ENCODE assay signal across 8 mouse cellular contexts in genomic region chr17:51534270-51534669, GRCm38 (mm10).
DNase-seq lines count a peak whose midpoint lies in the region; ATAC-seq and TF ChIP-seq lines count a peak whose summit lies in the region.

No protein-coding gene starts in this region.

- TF ChIP-seq CTCF in heart, postnatal 0 days (IDR thresholded peaks at IDR 0.05; ENCODE audit: low read depth), result no peak
- TF ChIP-seq CTCF in liver, postnatal 0 days (IDR thresholded peaks at IDR 0.05; ENCODE audit: low read depth), result no peak

- no peak for TF ChIP-seq EP300 in heart, postnatal 0 days (IDR thresholded peaks at IDR 0.05; ENCODE audit: low read depth)
- TF ChIP-seq EP300 in liver, postnatal 0 days (IDR thresholded peaks at IDR 0.05; ENCODE audit: low read depth), result no peak

- no peaks in the 10 kb centered on the region for H3K27me3 ChIP-seq in heart, postnatal 0 days (ENCODE audit: control insufficient read depth, insufficient read depth, low read length)
- H3K27me3 ChIP-seq in embryonic facial prominence, embryonic 10.5 days (replicated peaks; ENCODE audit: low read depth, poor library complexity, severe bottlenecking), result no peaks in the 10 kb centered on the region; the same call in 1 of the 2 replicates
- no peaks in the 10 kb centered on the region for H3K27me3 ChIP-seq in midbrain, embryonic 16.5 days (ENCODE audit: control insufficient read depth, insufficient read depth, low read depth, low read length)
- no peaks in the 10 kb centered on the region for H3K27me3 ChIP-seq in liver, postnatal 0 days (ENCODE audit: insufficient read depth, low read length)
- H3K27me3 ChIP-seq in liver, embryonic 12.5 days (replicated peaks), result no peaks in the 10 kb centered on the region

- no peak overlapping the region for H3K9ac ChIP-seq in heart, postnatal 0 days (replicated peaks; ENCODE audit: low read depth, low read length)
- H3K9ac ChIP-seq in midbrain, embryonic 16.5 days (ENCODE audit: low read depth, low read length), result peak overlapping the region; percentile 57
- H3K9ac ChIP-seq in liver, postnatal 0 days (replicated peaks), result no peak overlapping the region
- no peak overlapping the region for H3K9ac ChIP-seq in liver, embryonic 12.5 days

- 32% methylated on average over 14 of the region's 14 CpGs for WGBS in heart, postnatal 0 days
- WGBS in embryonic facial prominence, embryonic 10.5 days, result 16% methylated on average over 14 of the region's 14 CpGs
- 21% methylated on average over 14 of the region's 14 CpGs for WGBS in midbrain, embryonic 16.5 days
- WGBS in liver, postnatal 0 days (ENCODE audit: insufficient replicate concordance), result 45% methylated on average over 14 of the region's 14 CpGs
- 55% methylated on average over 14 of the region's 14 CpGs for WGBS in liver, embryonic 12.5 days (ENCODE audit: insufficient replicate concordance)

- H3K36me3 ChIP-seq in heart, postnatal 0 days (replicated peaks; ENCODE audit: control insufficient read depth, insufficient read depth, low read length), result no peaks in the 10 kb centered on the region
- no peaks in the 10 kb centered on the region for H3K36me3 ChIP-seq in embryonic facial prominence, embryonic 10.5 days (replicated peaks)
- no peaks in the 10 kb centered on the region for H3K36me3 ChIP-seq in midbrain, embryonic 16.5 days (ENCODE audit: control insufficient read depth, insufficient read depth, low read length)
- no peaks in the 10 kb centered on the region for H3K36me3 ChIP-seq in liver, postnatal 0 days (replicated peaks; ENCODE audit: insufficient read depth, low read length)
- no peaks in the 10 kb centered on the region for H3K36me3 ChIP-seq in liver, embryonic 12.5 days

- no peak for ATAC-seq in heart, postnatal 0 days (ENCODE audit: insufficient read depth, low read depth)
- peak; percentile 49; the same call in 1 of the 2 replicates for ATAC-seq in midbrain, embryonic 16.5 days
- no peak for ATAC-seq in liver, postnatal 0 days
- ATAC-seq in liver, embryonic 12.5 days, result no peak

- H3K9me3 ChIP-seq in heart, postnatal 0 days (replicated peaks; ENCODE audit: control insufficient read depth, low read length), result no peaks in the 10 kb centered on the region
- no peaks in the 10 kb centered on the region for H3K9me3 ChIP-seq in embryonic facial prominence, embryonic 10.5 days
- no peaks in the 10 kb centered on the region for H3K9me3 ChIP-seq in midbrain, embryonic 16.5 days (replicated peaks; ENCODE audit: control insufficient read depth, low read length, poor library complexity, severe bottlenecking)
- no peaks in the 10 kb centered on the region for H3K9me3 ChIP-seq in liver, postnatal 0 days (ENCODE audit: low read length)
- no peaks in the 10 kb centered on the region for H3K9me3 ChIP-seq in liver, embryonic 12.5 days (replicated peaks)

- no peak overlapping the region for H3K27ac ChIP-seq in heart, postnatal 0 days (ENCODE audit: low read depth)
- no peak overlapping the region for H3K27ac ChIP-seq in embryonic facial prominence, embryonic 10.5 days (replicated peaks)
- no peak overlapping the region for H3K27ac ChIP-seq in midbrain, embryonic 16.5 days (ENCODE audit: low read length)
- H3K27ac ChIP-seq in liver, postnatal 0 days (ENCODE audit: low read depth), result no peak overlapping the region
- H3K27ac ChIP-seq in liver, embryonic 12.5 days, result no peak overlapping the region

- intact Hi-C loops in gastrocnemius, postnatal 14 days (cut with DNase I; ENCODE audit: low total_unique reads), result no loop called here

- H3K4me3 ChIP-seq in heart, postnatal 0 days (ENCODE audit: low read depth, low read length), result no peak overlapping the region
- peak overlapping the region; percentile 39 for H3K4me3 ChIP-seq in embryonic facial prominence, embryonic 10.5 days
- H3K4me3 ChIP-seq in midbrain, embryonic 16.5 days (ENCODE audit: low read depth, low read length), result peak overlapping the region; percentile 34
- no peak overlapping the region for H3K4me3 ChIP-seq in liver, postnatal 0 days (ENCODE audit: low read depth, low read length)
- H3K4me3 ChIP-seq in liver, embryonic 12.5 days, result no peak overlapping the region

- peak overlapping the region; percentile 25; the same call in 1 of the 2 replicates for H3K4me2 ChIP-seq in heart, postnatal 0 days (ENCODE audit: low read depth, low read length)
- H3K4me2 ChIP-seq in midbrain, embryonic 16.5 days (ENCODE audit: low read length), result peak overlapping the region; percentile 59
- no peak overlapping the region for H3K4me2 ChIP-seq in liver, postnatal 0 days (ENCODE audit: low read depth, low read length)
- H3K4me2 ChIP-seq in liver, embryonic 12.5 days, result no peak overlapping the region

- no peak for DNase-seq in heart, postnatal 0 days (ENCODE audit: low spot score)
- no peak for DNase-seq in heart, postnatal 4 days
- peak; percentile 59 for DNase-seq in embryonic facial prominence, embryonic 10.5 days (ENCODE audit: low spot score)
- DNase-seq in gastrocnemius, postnatal 14 days, result peak; percentile 38
- no peak for DNase-seq in liver, postnatal 0 days
- DNase-seq in testis, postnatal 10 days (ENCODE audit: low spot score), result no peak

- no peaks in the 10 kb centered on the region for H3K4me1 ChIP-seq in heart, postnatal 0 days (ENCODE audit: control insufficient read depth, insufficient read depth)
- H3K4me1 ChIP-seq in embryonic facial prominence, embryonic 10.5 days, result peaks cover 16% of the 10 kb centered on the region
- H3K4me1 ChIP-seq in midbrain, embryonic 16.5 days (ENCODE audit: control insufficient read depth, insufficient read depth, low read length), result peaks cover 13% of the 10 kb centered on the region
- H3K4me1 ChIP-seq in liver, postnatal 0 days (ENCODE audit: insufficient read depth), result no peaks in the 10 kb centered on the region
- no peaks in the 10 kb centered on the region for H3K4me1 ChIP-seq in liver, embryonic 12.5 days

Comparison
In these comparisons a context has a peak if more than half of its experiments do, and no peak if none do; other contexts are left out.
1. DNase-seq: peak in embryonic facial prominence, embryonic 10.5 days (single experiment) and gastrocnemius, postnatal 14 days (single experiment); none in heart, postnatal 0 days (single experiment), heart, postnatal 4 days (single experiment), liver, postnatal 0 days (single experiment) and testis, postnatal 10 days (single experiment).
2. H3K4me2 ChIP-seq: peak in heart, postnatal 0 days (single experiment) and midbrain, embryonic 16.5 days (single experiment); none in liver, postnatal 0 days (single experiment) and liver, embryonic 12.5 days (single experiment).
3. H3K4me3 ChIP-seq: peak in embryonic facial prominence, embryonic 10.5 days (single experiment) and midbrain, embryonic 16.5 days (single experiment); none in heart, postnatal 0 days (single experiment), liver, postnatal 0 days (single experiment) and liver, embryonic 12.5 days (single experiment).